Mouse (Mus musculus) embryonic facial prominence, embryonic 10.5 days (tissue): ENCODE results near the gene Pnmal2. TPM values are rescaled to one million over a fixed set of nuclear protein-coding genes. Genes with fewer than 3 reads are reported as not detected.

Experiments
- DNase-seq: peaks from one replicate; pipeline ENCODE4 v3.0.0-alpha.2; 2017; ENCODE audit warnings: low spot score
- H3K27ac ChIP-seq: fragments of 300-500 bp; sonication (generic); replicated peaks from 2 replicates; pipeline ENCODE4 v1.5.1; 2016; ENCODE audit warnings: mild to moderate bottlenecking
- H3K27me3 ChIP-seq: fragments of 300-500 bp; sonication (generic); replicated peaks from 2 replicates; pipeline ENCODE4 v1.6.1; 2016; ENCODE audit warnings: low read depth, mild to moderate bottlenecking; ENCODE audit not compliant: poor library complexity, severe bottlenecking
- H3K36me3 ChIP-seq: fragments of 300-500 bp; sonication (generic); replicated peaks from 2 replicates; pipeline ENCODE4 v1.6.1; 2016; ENCODE audit warnings: mild to moderate bottlenecking, moderate library complexity
- H3K4me1 ChIP-seq: fragments of 300-500 bp; sonication (generic); 2 replicates; pipeline ENCODE4 v1.6.1; 2016
- H3K4me3 ChIP-seq: fragments of 300-500 bp; sonication (generic); 2 replicates; pipeline ENCODE4 v1.5.1; 2016; ENCODE audit warnings: mild to moderate bottlenecking, moderate library complexity
- H3K9me3 ChIP-seq: fragments of 300-500 bp; sonication (generic); 2 replicates; pipeline ENCODE4 v1.6.1; 2016; ENCODE audit warnings: mild to moderate bottlenecking
- WGBS: fragments of 180-500 bp; shearing (Covaris S2); methylation state at CpG from one replicate; pipeline ENCODE4 v1.1.7; 2016; 5-methylcytosine and 5-hydroxymethylcytosine counted together
- polyA plus RNA-seq: library from polyadenylated mRNA; unstranded; fragments of >200 nt; fragmentation: Nextera tagmentation; extraction: Ambion mirVana; gene quantifications from 2 replicates; pipeline ENCODE4 v1.2.1, GENCODE M21; 2016

Gene Pnmal2
- polyA plus RNA-seq, 1 experiment from 2014 or later = 4.6 TPM

DNA sequence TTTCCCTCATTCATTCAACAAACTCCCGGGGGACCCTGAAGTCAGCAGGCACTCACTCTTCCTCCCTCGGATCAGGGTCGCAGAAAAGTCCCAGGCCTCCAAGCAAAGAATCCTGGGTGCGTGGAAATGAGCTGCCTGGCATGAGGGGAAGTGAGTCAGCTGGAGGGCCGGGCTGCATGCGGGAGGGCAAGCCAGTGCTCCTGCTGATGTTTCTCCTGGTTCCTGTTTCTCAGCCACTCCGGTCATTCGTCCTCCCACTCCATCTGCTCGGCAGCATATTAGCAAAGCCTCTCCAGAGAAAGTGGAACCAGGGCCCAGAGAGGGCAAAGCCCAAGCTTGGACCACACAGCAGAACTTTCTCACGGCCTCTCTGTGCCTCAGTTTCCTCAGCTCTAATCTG lies 34.6 kb upstream of the Pnmal2 start:
- H3K27me3 ChIP-seq = peaks cover 17% of the 10 kb centered on the region
- no peak overlapping the region for H3K27ac ChIP-seq
- H3K4me1 ChIP-seq = peaks cover 49% of the 10 kb centered on the region
- no peaks in the 10 kb centered on the region for H3K9me3 ChIP-seq
- peaks cover 13% of the 10 kb centered on the region for H3K36me3 ChIP-seq
- no peak for DNase-seq
- H3K4me3 ChIP-seq = no peak overlapping the region
- WGBS = 59% methylated on average over 10 of the region's 10 CpGs

DNA sequence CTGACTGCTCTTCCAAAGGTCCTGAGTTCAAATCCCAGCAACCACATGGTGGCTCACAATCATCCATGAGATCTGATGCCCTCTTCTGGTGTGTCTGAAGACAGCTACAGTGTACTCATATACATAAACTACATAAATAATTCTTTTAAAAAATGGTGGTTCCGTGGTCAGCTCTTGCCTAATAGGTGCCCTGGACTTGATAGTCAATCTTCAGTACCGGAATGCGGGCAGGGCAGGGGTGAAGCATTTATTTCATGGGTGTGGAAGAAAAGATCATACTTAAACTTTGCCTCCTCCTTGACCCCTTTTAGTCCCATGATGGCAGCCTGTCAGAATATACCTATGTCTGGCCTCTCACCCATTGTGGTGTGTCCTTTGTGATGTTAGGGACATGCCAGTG lies 32.6 kb upstream of the Pnmal2 start:
- H3K27me3 ChIP-seq = peaks cover 17% of the 10 kb centered on the region
- peaks cover 33% of the 10 kb centered on the region for H3K36me3 ChIP-seq
- 90% methylated on average over 3 of the region's 3 CpGs for WGBS
- H3K9me3 ChIP-seq = no peaks in the 10 kb centered on the region
- no peak overlapping the region for H3K27ac ChIP-seq
- H3K4me3 ChIP-seq = no peak overlapping the region
- DNase-seq = no peak
- H3K4me1 ChIP-seq = peaks cover 30% of the 10 kb centered on the region

DNA sequence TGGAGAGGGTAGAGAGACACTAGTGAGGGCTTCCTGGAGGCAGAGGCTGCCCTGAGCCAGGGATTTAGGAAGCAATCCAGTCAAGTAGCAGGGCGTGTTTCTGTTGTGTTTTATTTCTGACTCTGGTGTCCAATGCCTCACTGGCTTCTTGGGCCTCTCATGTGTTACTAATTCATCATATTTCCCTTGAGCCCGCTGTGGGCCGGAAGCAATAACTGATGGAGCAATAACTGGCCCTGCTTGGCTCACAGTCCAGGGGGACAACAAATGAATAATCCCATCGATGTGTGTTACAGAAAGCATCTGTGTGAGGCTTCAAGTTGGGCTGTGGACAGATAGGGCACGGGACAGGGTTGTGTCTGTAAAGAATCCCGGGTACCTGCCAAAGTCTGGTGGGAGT lies 32.1 kb upstream of the Pnmal2 start:
- Histone ChIP-seq H3K9me3 (no peaks in the 10 kb centered on the region), H3K27ac (no peak overlapping the region), H3K4me1 (peaks cover 30% of the 10 kb centered on the region), H3K4me3 (no peak overlapping the region), H3K27me3 (peaks cover 17% of the 10 kb centered on the region), H3K36me3 (peaks cover 38% of the 10 kb centered on the region)
- 81% methylated on average over 6 of the region's 6 CpGs for WGBS
- no peak for DNase-seq

DNA sequence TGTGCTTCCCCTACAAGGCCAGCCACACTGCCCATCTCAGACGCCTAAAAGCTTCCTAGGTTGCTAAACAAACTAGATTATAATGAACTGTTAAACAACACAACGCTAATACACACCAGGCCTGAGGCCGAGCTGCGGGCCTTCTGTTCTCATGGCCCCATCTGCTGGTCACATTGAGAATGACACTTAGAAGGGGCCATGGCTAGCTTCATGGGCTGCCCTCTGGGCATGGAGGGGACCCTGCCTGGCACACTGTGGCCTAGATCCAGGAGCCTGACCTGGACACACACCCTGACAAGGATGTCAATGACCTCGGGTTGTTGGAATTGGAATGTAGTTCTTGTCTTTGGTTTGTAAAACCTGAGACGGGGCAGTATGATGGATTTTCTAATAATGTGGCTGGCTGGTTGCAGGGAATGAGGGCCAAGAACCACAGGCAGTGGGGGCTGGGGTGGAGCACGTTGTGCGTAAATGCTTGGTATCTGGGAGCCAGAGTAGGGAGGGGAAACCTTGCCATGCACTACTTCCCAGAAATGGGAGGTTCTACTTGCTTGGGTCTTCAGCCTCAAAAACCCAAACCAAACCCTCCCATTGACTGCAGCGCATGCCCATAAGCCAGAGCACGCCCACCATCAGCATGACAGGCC lies 30.6 kb upstream of the Pnmal2 start:
- 41% methylated on average over 10 of the region's 10 CpGs for WGBS
- peaks cover 53% of the 10 kb centered on the region for H3K36me3 ChIP-seq
- DNase-seq = peak; percentile 75
- H3K4me1 ChIP-seq = peaks cover 29% of the 10 kb centered on the region
- no peak overlapping the region for H3K27ac ChIP-seq
- peaks cover 10% of the 10 kb centered on the region; the same call in 1 of the 2 replicates for H3K27me3 ChIP-seq
- H3K4me3 ChIP-seq = no peak overlapping the region
- no peaks in the 10 kb centered on the region for H3K9me3 ChIP-seq

DNA sequence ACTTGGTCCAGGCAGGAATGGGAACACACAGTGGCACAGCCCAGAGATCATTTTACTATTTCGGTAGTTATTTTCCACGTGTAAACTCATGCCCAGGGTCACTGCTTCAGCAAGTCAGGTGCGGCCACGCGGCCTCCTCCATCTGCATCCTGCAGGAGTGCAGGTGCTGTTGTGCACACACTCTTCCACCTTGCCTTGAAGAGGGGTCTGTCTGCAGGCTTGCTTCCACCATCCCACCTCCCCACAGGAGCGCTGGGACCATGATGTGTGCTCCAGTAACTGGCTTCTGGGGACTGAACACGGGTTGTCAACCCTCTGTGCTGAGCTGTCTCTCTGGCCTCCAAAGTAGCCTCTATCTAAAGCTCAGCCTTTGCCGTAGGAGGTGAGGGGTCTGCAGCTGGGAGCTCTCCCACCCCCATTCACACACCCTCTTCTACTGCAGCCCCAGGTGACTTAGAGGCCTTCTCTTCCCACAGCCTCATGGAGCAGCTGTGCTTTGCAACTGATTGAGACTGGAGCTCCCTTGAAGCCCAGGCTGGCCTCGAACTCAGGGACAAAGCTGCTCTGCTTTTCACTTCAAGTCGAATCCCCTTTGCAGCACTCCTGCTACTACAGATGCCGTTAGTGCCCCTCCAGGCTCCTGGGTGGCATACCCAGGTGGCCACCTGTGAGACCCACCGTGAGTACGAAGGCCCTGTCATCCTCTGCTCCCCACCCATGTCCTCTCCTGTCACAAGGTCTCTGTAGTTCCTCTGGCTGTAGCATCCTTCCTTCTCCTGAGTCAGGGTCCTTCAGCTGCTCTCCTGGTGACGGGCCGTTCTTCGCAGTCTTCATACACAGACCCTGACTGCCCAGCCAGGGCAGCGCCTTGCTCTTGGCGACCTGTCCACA lies 29.8 kb upstream of the Pnmal2 start:
- 83% methylated on average over 18 of the region's 18 CpGs for WGBS
- Histone ChIP-seq H3K36me3 (peaks cover 61% of the 10 kb centered on the region), H3K9me3 (no peaks in the 10 kb centered on the region), H3K4me3 (peak overlapping the region; percentile 15; the same call in 1 of the 2 replicates), H3K27me3 (peaks cover 3% of the 10 kb centered on the region; the same call in 1 of the 2 replicates), H3K4me1 (peaks cover 29% of the 10 kb centered on the region), H3K27ac (no peak overlapping the region)
- no peak for DNase-seq

DNA sequence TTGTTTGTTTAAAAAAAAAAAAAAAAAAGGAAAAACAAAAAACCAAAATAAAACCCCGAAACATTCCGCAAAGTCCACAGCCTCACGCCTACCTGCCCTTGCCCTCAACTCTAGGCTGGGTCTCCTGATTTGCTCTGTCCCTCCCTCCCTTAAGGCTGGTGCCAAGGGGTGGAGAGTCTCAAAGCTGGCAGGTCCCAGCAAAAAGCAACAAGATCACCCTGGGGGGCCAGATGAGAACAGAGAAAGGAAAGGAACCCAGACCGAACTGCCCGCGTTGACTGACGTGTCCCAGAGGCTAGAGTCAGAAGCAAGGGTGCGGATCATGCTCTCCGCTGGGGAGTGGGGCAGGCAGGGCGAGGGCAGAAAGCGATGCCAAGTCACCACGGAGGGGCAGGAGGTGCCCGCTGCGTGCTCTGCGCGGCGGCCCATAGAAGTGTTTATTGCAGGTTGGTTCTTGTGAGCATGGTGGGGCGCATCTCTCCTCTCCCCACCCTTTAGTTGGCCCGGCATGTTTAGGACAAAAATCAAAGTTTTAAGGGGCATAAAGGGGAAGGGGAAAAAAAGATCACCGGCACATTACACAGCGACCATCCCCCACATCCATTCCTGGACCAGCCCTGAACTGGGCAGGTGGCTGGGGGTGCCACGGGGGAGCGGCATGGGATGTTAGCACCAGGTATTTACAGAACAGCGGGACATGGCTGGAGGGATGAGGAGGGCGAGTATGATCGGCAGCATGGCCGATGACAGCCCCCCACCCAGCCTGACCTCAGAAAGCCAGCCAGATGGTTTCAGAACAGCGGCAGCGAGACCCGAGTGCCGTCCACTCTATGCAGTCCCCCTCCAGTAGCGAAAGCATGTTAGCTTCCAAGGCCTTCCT lies 28.8 kb upstream of the Pnmal2 start:
- Histone ChIP-seq H3K27me3 (no peaks in the 10 kb centered on the region), H3K4me3 (no peak overlapping the region), H3K36me3 (peaks cover 68% of the 10 kb centered on the region), H3K4me1 (peaks cover 33% of the 10 kb centered on the region), H3K9me3 (no peaks in the 10 kb centered on the region), H3K27ac (no peak overlapping the region)
- no peak for DNase-seq
- 93% methylated on average over 32 of the region's 32 CpGs for WGBS

DNA sequence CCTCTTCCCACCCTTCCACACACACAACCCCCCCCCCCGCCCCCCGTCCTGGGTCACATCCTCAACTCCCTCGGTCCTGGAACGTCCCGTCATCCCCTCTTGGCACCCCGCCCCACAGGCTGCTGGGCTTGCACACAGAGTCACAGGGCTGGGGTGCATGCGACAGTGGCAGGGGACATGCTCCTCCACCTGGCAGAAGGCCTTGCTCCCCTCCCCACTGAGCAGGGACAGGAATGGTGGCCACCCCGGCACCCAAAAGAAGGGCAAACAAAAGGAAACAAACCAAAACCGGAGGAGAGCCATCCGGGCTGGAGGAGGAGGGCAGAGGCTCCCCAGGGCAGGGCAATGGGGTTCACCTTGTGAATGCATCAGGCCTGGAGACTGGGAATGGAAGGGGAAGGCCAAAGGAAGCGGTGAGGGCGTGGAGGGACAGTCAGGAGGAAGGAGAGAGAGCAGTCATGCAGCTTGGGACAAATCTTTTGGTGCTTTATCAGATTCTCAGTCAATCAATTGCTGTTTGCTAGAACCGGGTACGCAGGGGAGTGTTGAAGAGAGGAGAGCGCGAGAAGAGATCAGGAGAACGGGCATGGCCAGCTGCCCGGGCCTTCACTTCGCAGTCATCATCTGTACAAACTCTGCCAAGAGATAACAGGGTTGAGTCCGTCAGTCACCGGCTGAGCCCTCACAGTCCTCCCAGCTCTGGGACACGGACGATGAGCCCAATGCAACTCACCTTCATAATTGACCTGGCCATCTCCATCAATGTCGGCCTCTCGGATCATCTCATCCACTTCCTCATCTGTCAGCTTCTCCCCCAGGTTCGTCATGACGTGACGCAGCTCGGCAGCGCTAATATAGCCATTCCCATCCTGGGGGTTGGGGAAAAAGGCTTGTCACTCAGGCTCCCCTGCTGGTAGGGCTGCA lies 27.9 kb upstream of the Pnmal2 start:
- peaks cover 42% of the 10 kb centered on the region for H3K4me1 ChIP-seq
- WGBS = 88% methylated on average over 30 of the region's 30 CpGs
- H3K9me3 ChIP-seq = no peaks in the 10 kb centered on the region
- no peaks in the 10 kb centered on the region for H3K27me3 ChIP-seq
- DNase-seq = no peak
- no peak overlapping the region for H3K4me3 ChIP-seq
- H3K36me3 ChIP-seq = peaks cover 77% of the 10 kb centered on the region
- H3K27ac ChIP-seq = no peak overlapping the region

DNA sequence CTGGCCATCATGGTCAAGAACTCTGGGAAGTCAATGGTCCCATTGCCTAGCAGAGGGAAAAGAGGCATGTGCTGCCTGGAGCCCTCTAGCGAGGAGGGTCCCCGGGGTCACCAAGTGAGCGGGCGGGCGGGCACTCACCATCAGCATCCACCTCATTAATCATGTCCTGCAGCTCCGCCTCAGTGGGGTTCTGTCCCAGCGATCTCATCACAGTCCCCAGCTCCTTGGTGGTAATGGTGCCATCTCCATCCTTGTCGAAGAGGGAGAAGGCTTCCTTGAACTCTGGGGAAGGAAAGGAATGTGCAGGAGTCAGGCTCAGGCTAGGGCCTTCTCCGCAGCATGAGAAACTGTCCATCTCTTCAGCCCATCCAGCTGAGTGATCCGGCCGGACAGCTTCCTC lies 27.0 kb upstream of the Pnmal2 start:
- Histone ChIP-seq H3K27me3 (no peaks in the 10 kb centered on the region), H3K36me3 (peaks cover 85% of the 10 kb centered on the region), H3K9me3 (no peaks in the 10 kb centered on the region), H3K4me1 (peaks cover 49% of the 10 kb centered on the region), H3K4me3 (no peak overlapping the region), H3K27ac (no peak overlapping the region)
- whole genome bisulfite sequencing = 85% methylated on average over 11 of the region's 11 CpGs
- DNase-seq = no peak

DNA sequence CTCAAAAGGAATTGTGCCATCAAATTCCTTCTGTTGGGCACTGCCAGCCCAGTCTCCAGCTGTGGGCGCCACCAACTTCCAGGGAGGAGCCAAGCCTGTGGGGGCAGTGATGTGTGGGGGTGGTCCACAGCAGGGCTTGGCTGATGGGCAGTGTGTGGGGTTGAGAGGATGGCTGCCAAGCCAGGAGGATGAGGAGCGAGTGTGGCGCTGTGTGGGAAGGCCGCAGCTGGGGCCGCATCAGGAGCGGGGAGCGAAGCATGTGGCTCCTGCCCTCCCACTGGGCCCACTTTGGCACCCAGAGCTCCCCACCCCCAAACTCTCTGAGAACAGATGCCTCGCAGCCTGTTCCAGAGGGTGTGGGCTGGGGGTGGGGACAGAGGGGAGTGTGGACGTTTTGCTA lies 26.5 kb upstream of the Pnmal2 start:
- H3K4me1 ChIP-seq = peaks cover 53% of the 10 kb centered on the region
- peaks cover 85% of the 10 kb centered on the region for H3K36me3 ChIP-seq
- 89% methylated on average over 9 of the region's 9 CpGs for WGBS
- no peak overlapping the region for H3K4me3 ChIP-seq
- no peaks in the 10 kb centered on the region for H3K27me3 ChIP-seq
- no peaks in the 10 kb centered on the region for H3K9me3 ChIP-seq
- no peak for DNase-seq
- H3K27ac ChIP-seq = no peak overlapping the region

DNA sequence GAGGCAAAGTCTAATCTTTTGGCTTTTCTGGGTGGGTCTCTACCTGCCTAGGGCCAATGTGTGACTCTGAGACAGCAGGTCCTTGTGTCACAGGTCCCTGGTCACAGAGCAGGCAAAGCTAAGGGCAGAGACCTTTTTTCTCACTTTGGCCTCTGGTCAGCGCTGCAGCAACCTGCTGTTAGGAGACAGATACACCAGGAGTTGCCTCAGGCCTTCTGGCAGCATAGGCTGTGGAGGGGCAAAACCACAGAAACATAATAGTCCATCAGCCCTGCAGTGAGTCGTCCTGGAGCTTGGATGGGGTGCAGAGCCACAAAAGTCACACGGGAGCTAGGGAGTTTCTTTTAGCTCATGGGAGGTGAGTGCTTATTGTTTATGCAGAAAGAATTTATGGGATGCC lies 25.8 kb upstream of the Pnmal2 start:
- 84% methylated on average over 3 of the region's 3 CpGs for WGBS
- Histone ChIP-seq H3K36me3 (peaks cover 84% of the 10 kb centered on the region), H3K27ac (no peak overlapping the region), H3K4me1 (peaks cover 53% of the 10 kb centered on the region), H3K9me3 (no peaks in the 10 kb centered on the region), H3K4me3 (no peak overlapping the region), H3K27me3 (no peaks in the 10 kb centered on the region)
- no peak for DNase-seq

DNA sequence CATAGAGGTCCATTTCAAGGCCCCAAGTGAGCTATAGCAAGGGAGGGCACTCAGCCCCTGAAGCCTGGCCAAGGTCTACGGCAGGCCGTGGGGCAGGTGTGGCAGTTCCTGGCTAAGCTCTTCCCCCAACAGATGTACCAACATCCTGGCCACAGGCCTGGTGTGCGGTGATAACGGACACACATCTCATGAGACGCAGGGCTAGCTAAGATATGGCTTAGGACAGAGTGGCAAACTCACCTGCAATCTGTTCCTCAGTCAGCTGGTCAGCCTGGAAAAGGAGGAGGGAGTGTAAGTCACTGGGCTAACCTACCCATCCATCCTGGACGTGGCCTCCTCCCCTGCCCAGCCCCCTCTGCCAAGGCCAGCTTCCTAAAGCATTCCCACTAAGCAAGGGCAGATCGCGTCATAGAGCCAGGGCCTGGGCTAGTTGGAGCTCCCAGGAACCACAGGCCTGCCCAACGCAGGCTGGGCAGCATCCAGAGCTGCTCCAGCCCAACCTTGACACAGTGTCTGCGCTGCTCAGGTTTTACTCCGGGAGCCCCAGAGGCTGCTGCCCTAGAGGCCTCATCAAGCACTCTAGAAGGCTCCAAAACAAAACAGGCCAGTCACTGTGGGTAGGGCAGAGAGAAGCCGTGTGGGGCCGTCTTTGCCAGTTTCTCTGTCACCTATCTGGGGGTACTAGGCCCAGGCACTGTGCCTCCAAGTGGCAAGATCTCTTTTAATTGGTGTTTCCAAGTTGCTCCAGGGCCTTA lies 24.9 kb upstream of the Pnmal2 start:
- DNase-seq = no peak
- no peaks in the 10 kb centered on the region for H3K27me3 ChIP-seq
- H3K9me3 ChIP-seq = no peaks in the 10 kb centered on the region
- WGBS = 91% methylated on average over 13 of the region's 13 CpGs
- peaks cover 51% of the 10 kb centered on the region for H3K4me1 ChIP-seq
- peaks cover 75% of the 10 kb centered on the region for H3K36me3 ChIP-seq
- H3K27ac ChIP-seq = peak overlapping the region; percentile 40
- 0 out of 2 replicates have a peak overlapping the region, but pooled peaks have one; percentile 23 for H3K4me3 ChIP-seq
